ENCODE assay signal across 13 mouse cellular contexts in genomic region chr12:105521170-105521762, GRCm38 (mm10). TPM values are rescaled to one million over a fixed set of nuclear protein-coding genes. Genes with fewer than 3 reads are reported as not detected.
A peak's percentile ranks its signal among the peaks of the same experiment; 100 is the strongest.
DNase-seq lines count a peak whose midpoint lies in the region; ATAC-seq and TF ChIP-seq lines count a peak whose summit lies in the region.
"Had no signal": no experiment of that assay in that cellular context is flagged by ENCODE, and none has a peak within 500 bp of the region (broad histone marks: within the 10 kb centered on the region; RNA-seq: fewer than 3 reads in every experiment).

No protein-coding gene starts in this region.

- H3K27ac ChIP-seq in heart, embryonic 10.5 days, result 0 out of 2 replicates have a peak overlapping the region, but pooled peaks have one; percentile 42
- H3K27ac ChIP-seq in heart, embryonic 11.5 days (ENCODE audit: low read depth, low read length), result no peak overlapping the region
- H3K27ac ChIP-seq in limb, embryonic 14.5 days (replicated peaks; ENCODE audit: low read depth, low read length), result 0 out of 2 replicates have a peak overlapping the region, but pooled peaks have one; percentile 22
- no peak overlapping the region for H3K27ac ChIP-seq in hindbrain, embryonic 13.5 days

- H3K36me3 ChIP-seq in heart, embryonic 10.5 days, result no peaks in the 10 kb centered on the region
- H3K36me3 ChIP-seq in heart, embryonic 11.5 days (ENCODE audit: control insufficient read depth, insufficient read depth, low read length), result no peaks in the 10 kb centered on the region
- H3K36me3 ChIP-seq in limb, embryonic 14.5 days (ENCODE audit: control insufficient read depth, insufficient read depth, low read length), result no peaks in the 10 kb centered on the region
- H3K36me3 ChIP-seq in hindbrain, embryonic 13.5 days, result no peaks in the 10 kb centered on the region

- no peaks in the 10 kb centered on the region for H3K27me3 ChIP-seq in heart, embryonic 10.5 days (ENCODE audit: insufficient read depth, poor library complexity, severe bottlenecking)
- no peaks in the 10 kb centered on the region for H3K27me3 ChIP-seq in heart, embryonic 11.5 days (ENCODE audit: control insufficient read depth, insufficient read depth, low read length)
- no peaks in the 10 kb centered on the region for H3K27me3 ChIP-seq in limb, embryonic 14.5 days (ENCODE audit: control insufficient read depth, insufficient read depth, low read length)
- H3K27me3 ChIP-seq in hindbrain, embryonic 13.5 days, result no peaks in the 10 kb centered on the region

- no peak overlapping the region for H3K4me3 ChIP-seq in heart, embryonic 10.5 days
- H3K4me3 ChIP-seq in heart, embryonic 11.5 days (ENCODE audit: low read depth, low read length), result no peak overlapping the region
- H3K4me3 ChIP-seq in limb, embryonic 14.5 days (replicated peaks; ENCODE audit: low read length), result no peak overlapping the region
- H3K4me3 ChIP-seq in hindbrain, embryonic 13.5 days, result no peak overlapping the region

- no peak for TF ChIP-seq POLR2A in limb, embryonic 14.5 days (IDR thresholded peaks at IDR 0.05; ENCODE audit: borderline replicate concordance, extremely low read depth, insufficient read depth, insufficient read length)

- H3K4me2 ChIP-seq in heart, embryonic 11.5 days, result no peak overlapping the region
- H3K4me2 ChIP-seq in limb, embryonic 14.5 days (replicated peaks; ENCODE audit: low read depth, low read length, severe bottlenecking), result peak overlapping the region; percentile 4; the same call in 1 of the 2 replicates
- H3K4me2 ChIP-seq in hindbrain, embryonic 13.5 days, result no peak overlapping the region

- peaks cover 41% of the 10 kb centered on the region for H3K4me1 ChIP-seq in heart, embryonic 10.5 days
- peaks cover 12% of the 10 kb centered on the region for H3K4me1 ChIP-seq in heart, embryonic 11.5 days (ENCODE audit: control insufficient read depth, insufficient read depth, low read length)
- peaks cover 11% of the 10 kb centered on the region for H3K4me1 ChIP-seq in limb, embryonic 14.5 days (ENCODE audit: control insufficient read depth, insufficient read depth, low read length)
- peaks cover under 1% of the 10 kb centered on the region; the same call in 1 of the 2 replicates for H3K4me1 ChIP-seq in hindbrain, embryonic 13.5 days (replicated peaks)

- intact Hi-C loops in left cerebral cortex, postnatal 14 days (cut with DNase I), result no loop called here
- intact Hi-C loops in left cerebral cortex, postnatal 10 days (cut with DNase I), result no loop called here

- 74% methylated on average over 15 of the region's 15 CpGs for WGBS in heart, embryonic 10.5 days
- 64% methylated on average over 15 of the region's 15 CpGs for WGBS in heart, embryonic 11.5 days (ENCODE audit: insufficient replicate concordance)
- 45% methylated on average over 15 of the region's 15 CpGs for WGBS in limb, embryonic 14.5 days
- WGBS in hindbrain, embryonic 13.5 days, result 75% methylated on average over 15 of the region's 15 CpGs

- no peak for ATAC-seq in heart, embryonic 11.5 days (replicated peaks; ENCODE audit: insufficient number of reproducible peaks, low FRiP score, low TSS enrichment)
- peak; percentile 82 for ATAC-seq in limb, embryonic 14.5 days (ENCODE audit: low FRiP score, low read depth)
- no peak for ATAC-seq in hindbrain, embryonic 13.5 days (ENCODE audit: low FRiP score)

- H3K9ac ChIP-seq in heart, embryonic 11.5 days (ENCODE audit: low read depth, low read length), result no peak overlapping the region
- no peak overlapping the region for H3K9ac ChIP-seq in limb, embryonic 14.5 days (ENCODE audit: low read depth, low read length, severe bottlenecking)
- no peak overlapping the region for H3K9ac ChIP-seq in hindbrain, embryonic 13.5 days

- DNase-seq in heart, embryonic 10.5 days (ENCODE audit: low spot score), result no peak
- DNase-seq in left cerebral cortex, postnatal 14 days (ENCODE audit: low spot score in 2 of 2), result peak; percentile 27 to 64
- no peak for DNase-seq in left cerebral cortex, postnatal 10 days (ENCODE audit: extremely low spot score in 1 of 2, low spot score in 2 of 2)
- DNase-seq in brain, adult 2 months (ENCODE audit: low read depth, low spot score), result peak; percentile 39
- peak; percentile 78 for DNase-seq in limb, embryonic 14.5 days (ENCODE audit: low spot score)
- DNase-seq in right cerebral cortex, postnatal 25 days, result no peak
- DNase-seq: cerebellum, adult 11 months; gastrocnemius, postnatal 14 days; heart, postnatal 36 days; kidney, adult 9 months; right cerebral cortex, postnatal 4 days had no signal

- H3K9me3 ChIP-seq in heart, embryonic 10.5 days, result no peaks in the 10 kb centered on the region
- no peaks in the 10 kb centered on the region for H3K9me3 ChIP-seq in heart, embryonic 11.5 days (replicated peaks; ENCODE audit: control insufficient read depth, low read length)
- no peaks in the 10 kb centered on the region for H3K9me3 ChIP-seq in limb, embryonic 14.5 days (ENCODE audit: control insufficient read depth, low read length)
- H3K9me3 ChIP-seq in hindbrain, embryonic 13.5 days, result peaks cover 7% of the 10 kb centered on the region; the same call in 1 of the 2 replicates

RNA-seq across cellular contexts. Expression of gene Bdkrb2, which starts 41.8 kb away (rescaled TPM):
- 1.4 and 2.4 TPM in 2 replicates for polyA plus RNA-seq in heart, embryonic 10.5 days (2016; fragmentation: Nextera tagmentation; extraction: Ambion mirVana)
- polyA plus RNA-seq in heart, embryonic 11.5 days (2014; fragmentation: Nextera tagmentation; extraction: Ambion mirVana), result 0.42 and 0.69 TPM in 2 replicates
- total RNA-seq in left cerebral cortex, postnatal 14 days (2021), result under 1 TPM; 0.19 to 0.64 TPM
- under 1 TPM; 0.28 to 0.65 TPM for total RNA-seq in left cerebral cortex, postnatal 10 days (2021)
- polyA plus RNA-seq in limb, embryonic 14.5 days (2012; rRNA removed), result 1.7 and 2.2 TPM in 2 replicates
- 0.82 and 1.2 TPM in 2 replicates for polyA plus RNA-seq in limb, embryonic 14.5 days (2014; fragmentation: Nextera tagmentation; extraction: Ambion mirVana)
- 1.6 and 1.7 TPM in 2 replicates for polyA plus RNA-seq in hindbrain, embryonic 13.5 days (2015; fragmentation: Nextera tagmentation; extraction: Ambion mirVana)

Comparison
In these comparisons a context has a peak if more than half of its experiments do, and no peak if none do; other contexts are left out.
1. DNase-seq: peak in left cerebral cortex, postnatal 14 days (2 of 2), brain, adult 2 months (single experiment) and limb, embryonic 14.5 days (single experiment); none in heart, embryonic 10.5 days (single experiment), left cerebral cortex, postnatal 10 days (0 of 2) and right cerebral cortex, postnatal 25 days (single experiment).
2. H3K27ac ChIP-seq: peak in heart, embryonic 10.5 days (single experiment) and limb, embryonic 14.5 days (single experiment); none in heart, embryonic 11.5 days (single experiment) and hindbrain, embryonic 13.5 days (single experiment).